Mouse (Mus musculus) lung, postnatal 0 days (tissue): ENCODE results near the gene Snx17. TPM values are rescaled to one million over a fixed set of nuclear protein-coding genes. Genes with fewer than 3 reads are reported as not detected.

Experiments
- ATAC-seq: fragments of 200-750 bp; cut with Nextera tagmentation; 2 replicates; pipeline ENCODE4 v1.8.0; 2017; ENCODE audit warnings: moderate library complexity
- DNase-seq: peaks from one replicate; pipeline ENCODE4 v3.0.0-alpha.2; 2016; ENCODE audit warnings: low spot score
- H3K27ac ChIP-seq: fragments of 300-500 bp; sonication (generic); 2 replicates; pipeline ENCODE4 v1.5.1; 2014; ENCODE audit warnings: antibody characterized with exemption, mild to moderate bottlenecking, low read length, mixed read lengths
- H3K27me3 ChIP-seq: fragments of 300-500 bp; sonication (generic); replicated peaks from 2 replicates; pipeline ENCODE4 v1.6.1; 2014; ENCODE audit warnings: low read length, mixed read lengths; ENCODE audit not compliant: insufficient read depth
- H3K36me3 ChIP-seq: fragments of 300-500 bp; sonication (generic); 2 replicates; pipeline ENCODE4 v1.6.1; 2014; ENCODE audit warnings: low read length, mixed read lengths; ENCODE audit not compliant: insufficient read depth
- H3K4me1 ChIP-seq: fragments of 300-500 bp; sonication (generic); 2 replicates; pipeline ENCODE4 v1.6.1; 2014; ENCODE audit warnings: antibody characterized with exemption, low read depth, low read length, mixed read lengths; ENCODE audit not compliant: insufficient read depth
- H3K4me2 ChIP-seq: fragments of 300-500 bp; sonication (generic); replicated peaks from 2 replicates; pipeline ENCODE4 v1.6.1; 2014; ENCODE audit warnings: low read depth, mild to moderate bottlenecking, low read length, moderate library complexity, mixed read lengths
- H3K4me3 ChIP-seq: fragments of 300-500 bp; sonication (generic); 2 replicates; pipeline ENCODE4 v1.5.1; 2014; ENCODE audit warnings: low read depth, low read length
- H3K9ac ChIP-seq: fragments of 300-500 bp; sonication (generic); replicated peaks from 2 replicates; pipeline ENCODE4 v1.6.1; 2014; ENCODE audit warnings: low read depth, mild to moderate bottlenecking
- H3K9me3 ChIP-seq: fragments of 300-500 bp; sonication (generic); 2 replicates; pipeline ENCODE4 v1.6.1; 2016; ENCODE audit warnings: low read length, mixed read lengths
- CTCF ChIP-seq: IDR thresholded peaks from 2 replicates; pipeline ENCODE4 v1.5.1; 2016; ENCODE audit warnings: antibody characterized with exemption, mild to moderate bottlenecking
- EP300 ChIP-seq: IDR thresholded peaks from 2 replicates; pipeline ENCODE4 v1.6.1; 2016; ENCODE audit warnings: antibody characterized with exemption, mild to moderate bottlenecking, control low read depth
- WGBS: fragments of 180-500 bp; shearing (Covaris S2); extraction: QIAGEN DNeasy Blood & Tissue Kit; methylation state at CpG from one replicate; pipeline ENCODE4 v1.1.7; 2014; 5-methylcytosine and 5-hydroxymethylcytosine counted together
- polyA plus RNA-seq: library from polyadenylated mRNA; unstranded; fragments of >200 nt; fragmentation: Nextera tagmentation; extraction: Ambion mirVana; gene quantifications from 2 replicates; pipeline ENCODE4 v1.2.1, GENCODE M21; 2015

The Snx17 gene
- polyA plus RNA-seq, 1 experiment from 2014 or later, result 103 TPM

GRCm38 (mm10) chr5:31220448-31221303 is 27.6 kb downstream of the Snx17 start, which contains the start of gene Ppm1g:
Gene Ppm1g, minus strand, starts transcription at chr5:31220687.
- Histone ChIP-seq H3K9me3 (no peaks in the 10 kb centered on the region), H3K4me2 (peak within 1 kb of the TSS; percentile 96), H3K36me3 (no peaks in the 10 kb centered on the region), H3K27me3 (no peaks in the 10 kb centered on the region), H3K4me1 (no peaks in the 10 kb centered on the region; the same call in 1 of the 2 replicates), H3K4me3 (peak within 1 kb of the TSS; percentile 76), H3K27ac (peak within 1 kb of the TSS; percentile 86), H3K9ac (peak within 1 kb of the TSS; percentile 74)
- TF ChIP-seq CTCF (peak; percentile 21), EP300 (no peak)
- under 1% methylated on average over 68 of the region's 70 CpGs for WGBS
- DNase-seq (peak; percentile 98), ATAC-seq (peak; percentile 98)

- no peak for ATAC-seq
- TF ChIP-seq EP300 (no peak), CTCF (peak; percentile 70)
- DNase-seq, result peak; percentile 68
- Histone ChIP-seq H3K9ac (peak overlapping the region; percentile 74), H3K27ac (peak overlapping the region; percentile 86), H3K4me2 (peak overlapping the region; percentile 96), H3K4me1 (no peaks in the 10 kb centered on the region; the same call in 1 of the 2 replicates), H3K36me3 (no peaks in the 10 kb centered on the region), H3K9me3 (no peaks in the 10 kb centered on the region), H3K27me3 (no peaks in the 10 kb centered on the region), H3K4me3 (peak overlapping the region; percentile 76)
- 14% methylated on average over 11 of the region's 11 CpGs for WGBS
Observed at GRCm38 (mm10) chr5:31221304-31221945, 28.4 kb downstream of the Snx17 start.

GRCm38 (mm10) chr5:31222696-31223095 is 29.7 kb downstream of the Snx17 start:
- TF ChIP-seq EP300 (no peak), CTCF (no peak)
- WGBS, result 93% methylated on average over 9 of the region's 9 CpGs
- Histone ChIP-seq H3K9ac (no peak overlapping the region), H3K27ac (no peak overlapping the region), H3K36me3 (no peaks in the 10 kb centered on the region), H3K4me3 (no peak overlapping the region), H3K4me1 (no peaks in the 10 kb centered on the region; the same call in 1 of the 2 replicates), H3K9me3 (no peaks in the 10 kb centered on the region), H3K27me3 (no peaks in the 10 kb centered on the region), H3K4me2 (no peak overlapping the region)
- ATAC-seq, result no peak
- DNase-seq, result no peak

- H3K4me1 ChIP-seq, result no peaks in the 10 kb centered on the region
- ATAC-seq, result no peak
- no peak overlapping the region for H3K4me2 ChIP-seq
- no peak for DNase-seq
- no peak overlapping the region for H3K4me3 ChIP-seq
- no peak overlapping the region for H3K27ac ChIP-seq
- no peak overlapping the region for H3K9ac ChIP-seq
- no peaks in the 10 kb centered on the region for H3K9me3 ChIP-seq
- H3K36me3 ChIP-seq, result no peaks in the 10 kb centered on the region
- 67% methylated on average over 1 of the region's 1 CpGs for WGBS
- TF ChIP-seq CTCF (no peak), EP300 (no peak)
- H3K27me3 ChIP-seq, result no peaks in the 10 kb centered on the region
Observed at GRCm38 (mm10) chr5:31226641-31227040, 33.6 kb downstream of the Snx17 start.

GRCm38 (mm10) chr5:31240637-31241521 is 47.9 kb downstream of the Snx17 start, which contains the start of the genes Nrbp1 and Gm9970:
Gene Nrbp1, plus strand, starts transcription at chr5:31240864.
Gene Gm9970, minus strand, starts transcription at chr5:31241232.
- peak within 1 kb of the TSS; percentile 99 for H3K27ac ChIP-seq
- DNase-seq, result peak; percentile 99
- H3K36me3 ChIP-seq, result peaks cover 8% of the 10 kb centered on the region; the same call in 1 of the 2 replicates
- H3K9me3 ChIP-seq, result no peaks in the 10 kb centered on the region
- H3K4me2 ChIP-seq, result peak within 1 kb of the TSS; percentile 74
- 3% methylated on average over 42 of the region's 103 CpGs for WGBS
- H3K27me3 ChIP-seq, result no peaks in the 10 kb centered on the region
- peak within 1 kb of the TSS; percentile 97 for H3K9ac ChIP-seq
- TF ChIP-seq EP300 (no peak), CTCF (no peak)
- H3K4me1 ChIP-seq, result no peaks in the 10 kb centered on the region
- peak within 1 kb of the TSS; percentile 98 for H3K4me3 ChIP-seq
- peak; percentile 99 for ATAC-seq
